Mouse (Mus musculus): ENCODE measurements around the gene Olfr457.

GRCm38 (mm10) chr6:42513461-42513860 is 37.3 kb upstream of the Olfr457 start:
- no peak for TF ChIP-seq POLR2A (IDR thresholded peaks at IDR 0.05; ENCODE audit: insufficient read length, low read depth)
- no peak for TF ChIP-seq E2F4 (IDR thresholded peaks at IDR 0.05; ENCODE audit: insufficient read depth)
- TF ChIP-seq TCF12 (IDR thresholded peaks at IDR 0.05; ENCODE audit: insufficient read depth, poor library complexity, severe bottlenecking) = no peak

Measured in myocyte (in vitro differentiated cells).